Mouse (Mus musculus) limb, embryonic 11.5 days (tissue): ENCODE measurements at regions not wholly inside any gene's neighbourhood (a gene's known extent, or its start where the extent isn't known, plus 50 kb on each side); places are given as distances from the start of the nearest gene placed in this dataset.
A peak's percentile ranks its signal among the peaks of the same experiment; 100 is the strongest.
"Not testable (repeated sequence)": the region's sequence is repeated elsewhere in the genome, so short reads cannot be mapped to it uniquely, and the experiment has no call there.

Experiments used
- ATAC-seq: fragments of 200-750 bp; cut with Nextera tagmentation; 2 replicates; pipeline ENCODE4 v1.8.0; 2017; ENCODE audit warnings: low read depth; ENCODE audit not compliant: insufficient number of reproducible peaks, low FRiP score, low TSS enrichment
- DNase-seq: peaks from one replicate; pipeline ENCODE4 v3.0.0-alpha.2; 2015; ENCODE audit warnings: low spot score
- H3K27ac ChIP-seq: fragments of 300-500 bp; sonication (generic); replicated peaks from 2 replicates; pipeline ENCODE4 v1.5.1; 2014; ENCODE audit warnings: low read depth, mild to moderate bottlenecking, low read length
- H3K27me3 ChIP-seq: fragments of 300-500 bp; sonication (generic); 2 replicates; pipeline ENCODE4 v1.6.1; 2014; ENCODE audit warnings: mild to moderate bottlenecking, low read length, mixed read lengths; ENCODE audit not compliant: control insufficient read depth, insufficient read depth
- H3K36me3 ChIP-seq: fragments of 300-500 bp; sonication (generic); 2 replicates; pipeline ENCODE4 v1.6.1; 2014; ENCODE audit warnings: mild to moderate bottlenecking, low read length, moderate library complexity, mixed read lengths; ENCODE audit not compliant: control insufficient read depth, insufficient read depth
- H3K4me1 ChIP-seq: fragments of 300-500 bp; sonication (generic); 2 replicates; pipeline ENCODE4 v1.6.1; 2014; ENCODE audit warnings: low read length, mixed read lengths; ENCODE audit not compliant: control insufficient read depth, insufficient read depth
- H3K4me2 ChIP-seq: fragments of 300-500 bp; sonication (generic); 2 replicates; pipeline ENCODE4 v1.6.1; 2014; ENCODE audit warnings: low read depth, mild to moderate bottlenecking, moderate library complexity; ENCODE audit not compliant: severe bottlenecking
- H3K4me3 ChIP-seq: fragments of 300-500 bp; sonication (generic); 2 replicates; pipeline ENCODE4 v1.5.1; 2014; ENCODE audit warnings: low read depth, low read length
- H3K9ac ChIP-seq: fragments of 300-500 bp; sonication (generic); 2 replicates; pipeline ENCODE4 v1.6.1; 2014; ENCODE audit warnings: mild to moderate bottlenecking, low read length
- H3K9me3 ChIP-seq: fragments of 300-500 bp; sonication (generic); 2 replicates; pipeline ENCODE4 v1.6.1; 2016; ENCODE audit warnings: low read length; ENCODE audit not compliant: control insufficient read depth
- WGBS: fragments of 180-500 bp; shearing (Covaris S2); extraction: QIAGEN DNeasy Blood & Tissue Kit; methylation state at CpG from one replicate; pipeline ENCODE4 v1.1.7; 2014; 5-methylcytosine and 5-hydroxymethylcytosine counted together

- not testable (repeated sequence) for H3K9ac ChIP-seq, H3K9me3 ChIP-seq, ATAC-seq, H3K4me1 ChIP-seq, H3K36me3 ChIP-seq, H3K4me3 ChIP-seq, H3K27me3 ChIP-seq, H3K27ac ChIP-seq, H3K4me2 ChIP-seq, DNase-seq
- 89% methylated on average over 6 of the region's 6 CpGs for WGBS
Observed at GRCm38 (mm10) chr13:50906431-50906830, 194.2 kb upstream of the Spin1 start.

GRCm38 (mm10) chr13:50906910-50907309 lies 193.8 kb upstream of the Spin1 start:
- DNase-seq (no peak), ATAC-seq (no peak)
- Histone ChIP-seq H3K36me3 (no peaks in the 10 kb centered on the region), H3K27me3 (no peaks in the 10 kb centered on the region), H3K4me3 (no peak overlapping the region), H3K4me1 (no peaks in the 10 kb centered on the region), H3K9me3 (no peaks in the 10 kb centered on the region), H3K4me2 (no peak overlapping the region), H3K9ac (no peak overlapping the region), H3K27ac (no peak overlapping the region)
- 91% methylated on average over 1 of the region's 1 CpGs for WGBS

- not testable (repeated sequence) for H3K9me3 ChIP-seq, H3K4me2 ChIP-seq, DNase-seq, H3K9ac ChIP-seq, H3K27ac ChIP-seq, H3K36me3 ChIP-seq, H3K4me1 ChIP-seq, H3K27me3 ChIP-seq, ATAC-seq, H3K4me3 ChIP-seq
- WGBS = 74% methylated on average over 2 of the region's 2 CpGs
Observed at GRCm38 (mm10) chr13:50912776-50913175, 187.9 kb upstream of the Spin1 start.

- 85% methylated on average over 3 of the region's 3 CpGs for WGBS
- not testable (repeated sequence) for DNase-seq, H3K27ac ChIP-seq, H3K4me3 ChIP-seq, H3K9ac ChIP-seq, H3K4me1 ChIP-seq, H3K36me3 ChIP-seq, H3K4me2 ChIP-seq, ATAC-seq, H3K27me3 ChIP-seq, H3K9me3 ChIP-seq
Observed at GRCm38 (mm10) chr13:50934017-50934416, 166.7 kb upstream of the Spin1 start.

GRCm38 (mm10) chr13:50942561-50942960 lies 158.1 kb upstream of the Spin1 start:
- H3K4me1 ChIP-seq = no peaks in the 10 kb centered on the region
- no peak for DNase-seq
- no peaks in the 10 kb centered on the region for H3K27me3 ChIP-seq
- no peak overlapping the region for H3K9ac ChIP-seq
- no peak overlapping the region for H3K4me2 ChIP-seq
- no peak for ATAC-seq
- WGBS = 77% methylated on average over 3 of the region's 3 CpGs
- no peak overlapping the region for H3K4me3 ChIP-seq
- H3K36me3 ChIP-seq = no peaks in the 10 kb centered on the region
- no peaks in the 10 kb centered on the region for H3K9me3 ChIP-seq
- H3K27ac ChIP-seq = no peak overlapping the region

- WGBS = 44% methylated on average over 6 of the region's 6 CpGs
Observed at GRCm38 (mm10) chr13:50949545-50950226, 151.0 kb upstream of the Spin1 start.

DNA sequence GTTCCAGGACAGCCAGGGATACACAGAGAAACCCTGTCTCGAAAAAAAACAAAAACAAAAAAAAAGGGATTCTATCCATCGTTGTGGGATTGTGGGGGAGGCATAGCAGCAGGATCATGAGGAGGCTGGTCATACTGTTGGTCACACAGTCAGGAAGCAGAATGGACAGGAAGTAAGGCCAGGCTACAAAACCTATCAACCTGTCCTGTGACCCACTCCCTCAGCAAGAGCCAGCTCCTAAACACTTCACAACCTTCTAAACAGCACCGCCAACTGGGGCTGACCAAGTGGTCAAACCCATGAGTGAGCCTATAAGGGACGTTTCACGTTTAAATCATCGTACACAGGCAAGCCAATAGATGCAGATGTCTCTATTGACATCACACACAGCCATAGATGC lies 146.0 kb upstream of the Spin1 start:
- Histone ChIP-seq H3K9ac (no peak overlapping the region), H3K27ac (no peak overlapping the region), H3K27me3 (no peaks in the 10 kb centered on the region), H3K36me3 (no peaks in the 10 kb centered on the region), H3K4me3 (no peak overlapping the region), H3K9me3 (no peaks in the 10 kb centered on the region), H3K4me1 (no peaks in the 10 kb centered on the region), H3K4me2 (no peak overlapping the region)
- DNase-seq = no peak
- WGBS = 93% methylated on average over 6 of the region's 6 CpGs
- no peak for ATAC-seq

More at GRCm38 (mm10) chr13:50949545-50950226, 151.0 kb upstream of the Spin1 start:
- ATAC-seq (no peak), DNase-seq (peak; percentile 91)
- no peaks in the 10 kb centered on the region for H3K27me3 ChIP-seq
- no peak overlapping the region for H3K4me3 ChIP-seq
- no peaks in the 10 kb centered on the region for H3K36me3 ChIP-seq
- H3K9ac ChIP-seq = no peak overlapping the region
- H3K27ac ChIP-seq = no peak overlapping the region
- H3K4me1 ChIP-seq = no peaks in the 10 kb centered on the region
- H3K4me2 ChIP-seq = no peak overlapping the region
- no peaks in the 10 kb centered on the region for H3K9me3 ChIP-seq

DNA sequence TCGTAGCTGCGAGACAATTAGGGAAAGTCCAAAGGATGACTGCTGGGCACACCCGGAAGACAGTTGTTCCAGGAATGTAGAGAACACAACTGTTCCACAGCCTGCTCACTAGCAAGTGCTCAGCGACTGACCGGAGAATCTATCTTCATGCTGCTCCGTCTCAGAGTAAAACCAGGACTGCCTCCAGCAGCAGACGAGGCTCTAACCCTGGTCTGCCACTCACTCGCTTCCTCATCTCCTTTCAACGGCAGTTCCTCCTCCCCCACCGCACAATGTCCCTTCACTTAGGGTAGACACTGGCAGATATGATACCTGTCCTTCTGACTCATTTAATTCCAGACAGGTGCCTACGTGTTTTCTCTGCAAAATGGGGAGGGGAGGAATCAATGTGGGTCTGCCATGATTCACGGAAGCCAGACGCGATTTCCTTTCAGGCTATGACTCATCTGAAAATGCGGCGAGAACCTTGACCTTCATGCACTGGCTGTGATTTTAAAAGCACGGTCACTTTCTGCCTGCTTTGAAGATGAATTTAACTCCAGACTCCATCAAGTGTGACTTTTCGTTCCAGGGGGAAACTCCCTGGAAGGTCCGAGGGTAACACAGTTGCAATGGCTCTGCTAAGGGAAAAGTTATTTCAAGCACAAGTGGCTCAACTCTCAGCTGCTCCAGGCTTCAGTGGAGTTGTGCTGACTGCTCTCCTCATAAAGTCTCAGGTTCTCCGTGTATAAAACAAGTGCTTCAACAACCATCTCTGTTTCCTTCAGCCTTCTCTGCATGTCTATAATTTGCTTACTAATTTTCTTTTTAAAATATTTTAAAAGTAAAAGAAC lies 142.4 kb upstream of the Spin1 start:
- 62% methylated on average over 20 of the region's 20 CpGs for WGBS
- H3K36me3 ChIP-seq = no peaks in the 10 kb centered on the region
- no peaks in the 10 kb centered on the region for H3K27me3 ChIP-seq

More for the DNA sequence above, 142.4 kb upstream of the Spin1 start:
- no peaks in the 10 kb centered on the region for H3K4me1 ChIP-seq
- H3K4me2 ChIP-seq = no peak overlapping the region
- ATAC-seq (no peak), DNase-seq (no peak)
- H3K4me3 ChIP-seq = no peak overlapping the region
- H3K27ac ChIP-seq = no peak overlapping the region
- no peak overlapping the region for H3K9ac ChIP-seq
- H3K9me3 ChIP-seq = no peaks in the 10 kb centered on the region
